Mouse (Mus musculus) yolk sac, embryonic 10.5 days (tissue): ENCODE measurements around the gene Vezf1.
"Not testable (repeated sequence)": the region's sequence is repeated elsewhere in the genome, so short reads cannot be mapped to it uniquely, and the experiment has no call there.

Experiments used
- DNase-seq: peaks from one replicate; pipeline ENCODE4 v3.0.0-alpha.2; 2017; ENCODE audit warnings: low spot score

The Vezf1 gene

GRCm38 (mm10) chr11:88067586-88068410, at the start of gene Vezf1:
Vezf1 (plus strand) TSS chr11:88068279.
- DNase-seq: peak; percentile 86

GRCm38 (mm10) chr11:88023933-88024332, 44.1 kb upstream of the Vezf1 start:
- no peak for DNase-seq

- no peak for DNase-seq
Observed at GRCm38 (mm10) chr11:88027391-88028035, 40.6 kb upstream of the Vezf1 start.

DNA sequence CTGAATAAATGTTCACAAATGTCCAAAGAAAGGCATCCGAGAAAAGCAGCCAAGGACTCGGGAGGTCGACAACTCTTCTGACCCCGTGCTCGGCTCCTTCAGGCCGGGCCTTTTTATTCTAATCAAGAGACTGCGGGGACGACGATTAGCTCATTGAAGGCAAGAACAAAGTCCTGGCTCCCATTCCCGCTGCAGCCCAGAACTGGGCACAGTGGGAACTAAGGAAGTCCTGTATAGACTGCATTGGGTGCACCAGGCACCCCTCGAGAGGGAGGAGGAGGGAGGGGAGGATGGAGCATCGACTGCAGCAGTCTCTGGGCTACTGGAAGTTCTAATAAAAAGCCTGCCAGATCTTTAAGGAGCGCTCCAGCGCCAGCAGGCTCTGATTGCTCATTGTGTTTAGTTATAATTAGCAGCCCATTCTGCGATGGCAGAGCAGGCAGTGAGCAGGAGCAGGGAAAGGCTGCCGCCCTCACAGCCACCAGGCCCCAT, 39.8 kb upstream of the Vezf1 start:
- DNase-seq: no peak

DNA sequence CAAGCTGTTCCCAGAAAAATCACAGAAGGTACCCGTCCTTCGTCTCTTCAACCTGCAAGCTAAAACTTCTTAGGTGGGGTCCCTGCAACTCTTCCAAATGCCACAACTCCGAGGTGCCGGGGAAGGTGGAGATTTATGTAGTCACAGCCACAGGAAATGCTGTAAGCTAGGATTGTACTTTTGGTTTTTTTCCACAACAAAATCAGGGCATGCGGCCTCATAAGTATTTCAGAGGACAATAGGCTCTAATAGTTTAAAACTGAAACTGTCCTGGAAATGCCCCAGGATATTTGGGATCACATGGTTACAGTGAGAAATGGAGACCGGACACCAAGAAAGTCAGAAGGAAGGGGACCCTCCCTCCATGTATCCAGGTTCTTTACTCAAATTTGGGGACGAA, 37.9 kb upstream of the Vezf1 start:
- DNase-seq: no peak

GRCm38 (mm10) chr11:88030836-88031235, 37.2 kb upstream of the Vezf1 start:
- no peak for DNase-seq

- DNase-seq: no peak
Observed at GRCm38 (mm10) chr11:88031753-88032152, 36.3 kb upstream of the Vezf1 start.

DNA sequence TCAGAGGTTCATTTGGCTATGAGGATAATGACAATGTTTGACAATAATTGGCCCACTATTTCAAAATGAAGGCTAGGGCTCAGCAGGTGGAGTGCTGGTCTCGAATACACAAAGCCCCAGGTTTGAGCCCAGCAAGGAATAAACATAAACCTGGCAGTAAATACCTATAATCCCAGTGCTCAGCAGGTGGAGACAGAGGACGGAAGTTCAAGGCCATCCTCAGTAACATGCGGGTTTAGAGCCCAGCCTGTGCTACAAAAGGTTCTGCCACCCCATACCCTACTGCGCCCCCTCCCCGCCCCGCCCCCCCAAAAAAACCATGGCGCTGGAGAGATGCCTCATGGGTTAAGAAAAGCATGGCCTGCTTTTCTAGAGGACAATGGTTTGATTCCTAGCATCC, 32.1 kb upstream of the Vezf1 start:
- DNase-seq: no peak

- DNase-seq: no peak
Observed at GRCm38 (mm10) chr11:88036761-88037251, 31.3 kb upstream of the Vezf1 start.

- no peak for DNase-seq
Observed at GRCm38 (mm10) chr11:88037386-88037785, 30.7 kb upstream of the Vezf1 start.

- no peak for DNase-seq
Observed at GRCm38 (mm10) chr11:88039066-88039465, 29.0 kb upstream of the Vezf1 start.

- no peak for DNase-seq
Observed at GRCm38 (mm10) chr11:88044314-88044713, 23.8 kb upstream of the Vezf1 start.

- DNase-seq: not testable (repeated sequence)
Observed at GRCm38 (mm10) chr11:88045159-88045558, 22.9 kb upstream of the Vezf1 start.

- no peak for DNase-seq
Observed at GRCm38 (mm10) chr11:88045878-88046277, 22.2 kb upstream of the Vezf1 start.

- DNase-seq: no peak
Observed at GRCm38 (mm10) chr11:88046323-88046937, 21.6 kb upstream of the Vezf1 start.

- DNase-seq: peak; percentile 98
Observed at GRCm38 (mm10) chr11:88046944-88047794, 20.9 kb upstream of the Vezf1 start, which contains the start of gene Srsf1. Srsf1 (plus strand) TSS chr11:88047373.

- DNase-seq: peak; percentile 77
Observed at GRCm38 (mm10) chr11:88047871-88048531, 20.1 kb upstream of the Vezf1 start.

GRCm38 (mm10) chr11:88048961-88049670, 19.0 kb upstream of the Vezf1 start:
- DNase-seq: no peak

DNA sequence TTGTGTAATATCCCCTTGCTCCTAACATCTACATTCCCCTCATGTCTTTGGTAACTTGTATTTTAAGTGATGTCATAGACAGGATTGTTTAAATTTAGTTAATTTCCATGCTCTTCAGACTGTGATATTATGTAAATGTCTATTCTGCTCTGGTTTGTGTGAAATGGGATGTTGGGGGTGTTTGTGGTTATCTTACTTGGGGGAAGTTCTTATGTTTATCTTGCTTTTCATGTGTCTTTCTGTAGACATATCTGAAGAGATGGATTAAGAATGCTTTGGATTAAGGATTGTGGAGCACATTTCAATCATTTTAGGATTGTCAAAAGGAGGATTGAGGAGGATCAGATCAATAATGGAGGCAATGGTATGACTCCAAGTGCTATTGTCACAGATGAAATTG, 18.3 kb upstream of the Vezf1 start:
- no peak for DNase-seq

- DNase-seq: no peak
Observed at GRCm38 (mm10) chr11:88052638-88053037, 15.4 kb upstream of the Vezf1 start.
